Mouse (Mus musculus) bone marrow macrophage, adult 2 months (primary cell): ENCODE measurements around the gene Rbck1. TPM values are rescaled to one million over a fixed set of nuclear protein-coding genes. Genes with fewer than 3 reads are reported as not detected.

Source experiments
- H3K27ac ChIP-seq: 2 replicates; pipeline ENCODE4 v1.5.1; 2012; ENCODE audit warnings: low read depth, low read length; ENCODE audit not compliant: insufficient read depth
- H3K4me1 ChIP-seq: 2 replicates; pipeline ENCODE4 v1.6.1; 2012; ENCODE audit warnings: low read length; ENCODE audit not compliant: control insufficient read depth, insufficient read depth
- H3K4me3 ChIP-seq: 2 replicates; pipeline ENCODE4 v1.5.1; 2012; ENCODE audit warnings: mild to moderate bottlenecking, low read length, moderate library complexity; ENCODE audit not compliant: insufficient read depth
- CTCF ChIP-seq: IDR thresholded peaks from 2 replicates; pipeline ENCODE4 v1.5.1; 2012; ENCODE audit warnings: low read depth, mild to moderate bottlenecking, low read length, moderate library complexity
- POLR2A ChIP-seq: IDR thresholded peaks from 2 replicates; pipeline ENCODE4 v1.6.1; 2012; ENCODE audit warnings: mild to moderate bottlenecking, low read depth, low read length, borderline replicate concordance
- polyA plus RNA-seq: library from polyadenylated mRNA; stranded (reverse); fragments of >200 nt; gene quantifications from 2 replicates; pipeline ENCODE4 v1.2.4, GENCODE M21; 2012; ENCODE audit not compliant: missing spikeins, insufficient read depth, insufficient read length

Gene Rbck1
- 55.3 and 57.2 TPM in 2 replicates for polyA plus RNA-seq

DNA sequence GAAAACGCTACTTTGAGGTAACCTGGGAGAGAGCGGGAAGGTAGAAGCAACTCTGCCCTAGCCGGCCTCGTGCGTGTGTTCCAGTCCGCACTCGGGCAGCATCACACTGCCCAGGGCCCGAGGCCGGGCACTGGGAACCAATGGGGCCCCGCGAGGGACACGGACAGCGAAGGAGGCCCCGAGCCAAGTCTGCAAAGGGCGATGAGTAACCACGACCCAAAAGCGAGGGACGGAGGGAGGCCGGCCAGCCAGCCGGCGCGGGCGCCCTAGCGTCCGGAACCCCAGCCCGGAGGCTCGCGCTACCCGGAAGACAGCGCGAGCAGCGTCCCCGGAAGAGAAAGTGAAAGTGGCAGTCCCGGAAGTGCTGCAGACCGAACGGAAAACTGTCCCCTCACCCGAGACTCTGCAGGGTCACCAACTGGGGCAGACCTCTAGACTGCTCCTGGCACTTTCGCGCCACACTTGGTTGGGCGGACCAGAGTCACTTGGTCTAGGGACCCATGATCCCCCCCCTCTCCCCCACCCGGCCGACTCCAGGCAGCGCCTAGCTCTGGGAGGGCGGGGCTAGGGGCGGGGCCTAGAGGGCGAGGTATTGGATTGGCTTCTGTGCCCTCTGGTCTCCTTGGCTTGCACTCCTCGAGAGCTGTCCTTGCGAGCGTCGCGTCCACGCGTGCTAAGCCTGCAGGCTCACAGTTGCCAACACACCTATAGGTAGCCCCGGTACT is at the start of gene Rbck1:
Gene Rbck1, minus strand, starts transcription at position 553 of the 725 bp plus-strand sequence.
- no peak for TF ChIP-seq POLR2A
- no peak for TF ChIP-seq CTCF
- H3K27ac ChIP-seq, result peak within 1 kb of the TSS; percentile 96
- peaks cover 9% of the 10 kb centered on the region for H3K4me1 ChIP-seq
- H3K4me3 ChIP-seq, result peak within 1 kb of the TSS; percentile 95

GRCm38 (mm10) chr2:152376345-152376741 is 43.9 kb upstream of the Rbck1 start, which contains the start of gene Nrsn2:
TSS of gene Nrsn2 (minus strand) at chr2:152376638.
- Histone ChIP-seq H3K4me1 (no peaks in the 10 kb centered on the region), H3K4me3 (no peak within 1 kb of the TSS), H3K27ac (no peak within 1 kb of the TSS)
- TF ChIP-seq POLR2A, result no peak
- TF ChIP-seq CTCF, result no peak

GRCm38 (mm10) chr2:152375652-152376344 is 43.3 kb upstream of the Rbck1 start:
- no peaks in the 10 kb centered on the region for H3K4me1 ChIP-seq
- TF ChIP-seq CTCF (no peak), POLR2A (no peak)
- no peak overlapping the region for H3K4me3 ChIP-seq
- no peak overlapping the region for H3K27ac ChIP-seq

- Histone ChIP-seq H3K27ac (no peak overlapping the region), H3K4me3 (no peak overlapping the region), H3K4me1 (no peaks in the 10 kb centered on the region)
- TF ChIP-seq CTCF (no peak), POLR2A (no peak)
Measured at GRCm38 (mm10) chr2:152373547-152373946, 41.1 kb upstream of the Rbck1 start.

DNA sequence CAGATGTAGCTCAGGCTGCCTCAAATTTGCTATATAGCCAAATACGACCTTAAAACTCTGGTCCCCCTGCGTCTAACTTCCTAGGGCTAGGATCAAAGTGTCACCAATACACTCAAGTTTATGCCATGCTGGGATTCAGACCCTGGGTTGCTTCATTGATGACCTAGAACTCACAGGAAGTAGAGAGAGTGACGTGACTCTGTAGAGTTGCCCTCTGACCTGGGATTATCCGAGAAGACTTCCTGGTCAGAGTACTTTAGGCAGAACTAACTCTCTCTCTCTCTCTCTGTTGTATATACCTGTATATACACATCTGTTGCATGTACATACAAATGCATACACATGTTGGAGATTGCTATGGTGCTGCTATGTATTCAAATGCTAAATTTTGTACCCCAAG is 40.2 kb upstream of the Rbck1 start:
- Histone ChIP-seq H3K4me3 (no peak overlapping the region), H3K4me1 (no peaks in the 10 kb centered on the region), H3K27ac (no peak overlapping the region)
- no peak for TF ChIP-seq POLR2A
- TF ChIP-seq CTCF, result no peak

DNA sequence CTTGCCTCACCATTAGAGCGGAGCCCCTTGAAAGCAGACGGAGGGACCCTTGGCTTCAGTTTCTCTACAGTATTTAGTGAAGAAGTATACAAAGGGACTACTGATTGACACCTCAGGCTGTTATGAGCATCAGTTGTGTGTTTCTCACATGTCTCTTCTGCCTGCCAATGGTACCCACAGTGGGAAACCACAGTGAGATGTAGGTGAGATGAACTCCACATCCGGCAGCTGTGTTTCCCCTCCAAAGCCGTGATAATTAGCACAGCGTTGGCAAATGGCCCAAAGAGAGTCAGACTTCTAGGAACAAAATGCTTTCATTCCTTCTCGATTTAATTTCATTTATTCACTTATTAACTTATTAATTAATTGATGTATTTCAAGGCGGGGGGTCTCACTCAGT is 39.7 kb upstream of the Rbck1 start:
- no peaks in the 10 kb centered on the region for H3K4me1 ChIP-seq
- no peak overlapping the region for H3K27ac ChIP-seq
- TF ChIP-seq POLR2A (no peak), CTCF (no peak)
- H3K4me3 ChIP-seq, result no peak overlapping the region

GRCm38 (mm10) chr2:152368532-152369140 is 36.2 kb upstream of the Rbck1 start:
- Histone ChIP-seq H3K4me3 (no peak overlapping the region), H3K27ac (no peak overlapping the region), H3K4me1 (peaks cover 2% of the 10 kb centered on the region; the same call in 1 of the 2 replicates)
- TF ChIP-seq POLR2A (no peak), CTCF (peak; percentile 93)

DNA sequence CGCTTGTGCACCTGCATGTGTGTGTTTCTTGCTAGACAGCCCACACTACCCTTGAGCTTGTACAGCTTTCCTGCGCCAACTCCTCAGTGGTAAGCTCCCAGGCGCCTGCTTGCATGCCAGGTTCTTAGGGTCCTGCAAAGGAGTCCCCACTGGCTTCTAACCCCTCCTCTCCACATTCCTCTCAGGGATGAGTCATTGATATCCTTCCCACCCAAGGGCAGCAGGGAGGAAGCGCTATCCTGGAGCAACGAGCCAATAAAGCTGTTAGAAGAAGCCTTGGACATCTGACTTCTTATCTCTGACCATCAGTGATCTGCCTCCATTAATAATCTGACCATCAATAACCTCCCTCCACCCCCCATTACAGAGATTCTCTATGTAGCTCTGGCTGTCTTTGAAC is 35.5 kb upstream of the Rbck1 start:
- H3K4me3 ChIP-seq, result no peak overlapping the region
- no peak overlapping the region for H3K27ac ChIP-seq
- TF ChIP-seq POLR2A, result no peak
- no peak for TF ChIP-seq CTCF
- H3K4me1 ChIP-seq, result peaks cover 4% of the 10 kb centered on the region; the same call in 1 of the 2 replicates

GRCm38 (mm10) chr2:152363245-152364147 is 31.0 kb upstream of the Rbck1 start:
- H3K27ac ChIP-seq, result no peak overlapping the region
- peaks cover 12% of the 10 kb centered on the region for H3K4me1 ChIP-seq
- TF ChIP-seq CTCF (peak; percentile 54), POLR2A (0 out of 2 replicates have a peak, but pooled peaks have one; percentile 17)
- peak overlapping the region; percentile 30 for H3K4me3 ChIP-seq

DNA sequence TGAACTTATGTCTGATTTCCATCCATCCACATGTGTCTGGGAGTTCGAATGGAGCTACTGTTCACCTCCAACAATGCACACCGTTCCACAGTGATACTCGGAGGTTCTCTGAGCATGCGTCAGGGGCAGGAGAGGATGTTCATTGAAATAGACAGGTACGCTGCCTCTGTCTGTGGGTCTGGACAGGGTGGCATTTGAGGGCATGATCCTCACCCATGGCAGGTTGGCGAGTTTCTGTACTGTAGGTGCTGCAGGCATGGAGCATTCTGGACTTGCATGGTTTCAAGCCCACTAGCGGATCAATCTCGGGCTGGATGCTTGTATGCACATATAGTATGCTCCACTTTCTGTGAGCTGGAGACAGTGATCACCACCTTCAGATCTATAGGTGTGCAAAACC is 28.7 kb upstream of the Rbck1 start:
- Histone ChIP-seq H3K4me3 (no peak overlapping the region), H3K4me1 (peaks cover 12% of the 10 kb centered on the region), H3K27ac (no peak overlapping the region)
- no peak for TF ChIP-seq CTCF
- no peak for TF ChIP-seq POLR2A
